Mouse (Mus musculus) small intestine, adult 2 months (tissue): Measurements from ENCODE around the gene Psme1.

Experiments used
- CTCF ChIP-seq: fragments of 200-500 bp; IDR thresholded peaks from 2 replicates; pipeline ENCODE4 v1.5.1; 2012; ENCODE audit warnings: low read depth, mild to moderate bottlenecking, control low read depth, inconsistent platforms, low read length, moderate library complexity, mixed read lengths; ENCODE audit not compliant: insufficient replicate concordance, insufficient read length; ENCODE audit errors: extremely low read depth
- POLR2A ChIP-seq: fragments of 200-500 bp; IDR thresholded peaks from 2 replicates; pipeline ENCODE4 v1.6.1; 2012; ENCODE audit warnings: low read depth, mild to moderate bottlenecking, control low read depth, inconsistent platforms, low read length, moderate library complexity

- no peak for TF ChIP-seq CTCF
- TF ChIP-seq POLR2A = no peak
Measured at GRCm38 (mm10) chr14:55608339-55608738, 30.4 kb downstream of the Psme1 start.
